Mouse (Mus musculus): ENCODE results near the gene Wnt10a. TPM values are rescaled to one million over a fixed set of nuclear protein-coding genes. Genes with fewer than 3 reads are reported as not detected.

The Wnt10a gene
- polyA plus RNA-seq, 1 experiment: 0.16 TPM

DNA sequence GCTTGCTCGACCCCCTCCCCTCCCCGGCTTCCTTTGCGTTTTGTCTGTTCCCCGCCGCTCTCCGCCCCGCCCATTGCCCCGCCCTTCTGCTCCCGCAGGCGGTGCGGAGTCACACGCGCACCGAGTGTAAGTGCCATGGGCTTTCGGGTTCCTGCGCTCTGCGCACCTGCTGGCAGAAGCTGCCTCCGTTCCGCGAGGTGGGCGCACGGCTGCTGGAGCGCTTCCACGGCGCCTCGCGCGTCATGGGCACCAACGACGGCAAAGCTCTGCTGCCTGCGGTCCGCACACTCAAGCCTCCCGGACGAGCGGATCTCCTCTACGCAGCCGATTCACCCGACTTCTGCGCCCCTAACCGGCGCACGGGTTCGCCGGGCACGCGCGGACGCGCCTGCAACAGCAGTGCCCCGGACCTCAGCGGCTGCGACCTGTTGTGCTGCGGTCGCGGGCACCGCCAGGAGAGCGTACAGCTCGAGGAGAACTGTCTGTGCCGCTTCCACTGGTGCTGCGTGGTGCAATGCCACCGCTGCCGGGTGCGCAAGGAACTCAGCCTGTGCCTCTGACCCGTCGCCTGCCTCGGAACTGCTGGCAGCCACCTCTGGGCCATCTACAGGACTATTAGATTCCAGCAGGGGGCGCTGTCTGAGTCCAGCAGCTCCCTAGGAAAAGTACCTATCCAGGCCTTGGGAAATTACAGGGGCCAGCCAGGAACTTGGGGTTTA lies 7.1 kb upstream of the Wnt10a start:
- no peaks in the 10 kb centered on the region for H3K27me3 ChIP-seq (ENCODE audit: control insufficient read depth, insufficient read depth, low read length)
- H3K4me3 ChIP-seq (ENCODE audit: control insufficient read depth, low read depth, low read length): peak overlapping the region; percentile 47
- H3K4me1 ChIP-seq (ENCODE audit: control insufficient read depth, insufficient read depth, low read length): peaks cover 21% of the 10 kb centered on the region
- H3K36me3 ChIP-seq (ENCODE audit: control insufficient read depth, insufficient read depth, low read length): no peaks in the 10 kb centered on the region
- H3K27ac ChIP-seq (ENCODE audit: control insufficient read depth, insufficient read depth, low read depth, low read length): 0 out of 2 replicates have a peak overlapping the region, but pooled peaks have one; percentile 25
- TF ChIP-seq CTCF (IDR thresholded peaks at IDR 0.05; ENCODE audit: control insufficient read depth, insufficient read depth, insufficient replicate concordance, low read depth, low read length): peak; percentile 53; the same call in 1 of the 2 replicates
- TF ChIP-seq POLR2A (IDR thresholded peaks at IDR 0.05; ENCODE audit: control insufficient read depth, low read depth, low read length): no peak

DNA sequence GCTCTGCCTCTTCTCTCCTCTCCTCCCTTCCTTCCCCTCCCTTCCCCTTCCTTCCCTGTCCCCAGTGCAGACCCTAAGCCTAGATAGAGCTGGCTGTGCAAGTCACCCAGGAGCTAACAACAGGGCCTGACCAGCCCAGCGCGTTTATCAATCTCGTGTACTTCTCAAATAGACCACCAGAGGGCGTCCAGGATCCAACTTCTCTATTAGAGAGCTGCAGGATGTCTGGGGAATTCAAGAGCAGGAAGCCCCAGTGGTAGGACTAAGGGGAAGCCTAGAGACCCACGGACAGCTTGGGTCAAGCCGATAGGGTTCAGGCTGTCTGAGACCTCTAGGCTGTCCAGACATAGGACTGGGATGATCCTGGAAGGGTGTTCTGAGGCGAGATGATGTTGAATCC lies 3.5 kb upstream of the Wnt10a start:
- Histone ChIP-seq H3K27me3 (ENCODE audit: control insufficient read depth, insufficient read depth, low read length) (no peaks in the 10 kb centered on the region), H3K4me1 (ENCODE audit: control insufficient read depth, insufficient read depth, low read length) (peaks cover 22% of the 10 kb centered on the region), H3K36me3 (ENCODE audit: control insufficient read depth, insufficient read depth, low read length) (no peaks in the 10 kb centered on the region), H3K27ac (ENCODE audit: control insufficient read depth, insufficient read depth, low read depth, low read length) (no peak overlapping the region), H3K4me3 (ENCODE audit: control insufficient read depth, low read depth, low read length) (no peak overlapping the region)
- TF ChIP-seq CTCF (IDR thresholded peaks at IDR 0.05; ENCODE audit: control insufficient read depth, insufficient read depth, insufficient replicate concordance, low read depth, low read length): peak; percentile 70
- TF ChIP-seq POLR2A (IDR thresholded peaks at IDR 0.05; ENCODE audit: control insufficient read depth, low read depth, low read length): no peak

DNA sequence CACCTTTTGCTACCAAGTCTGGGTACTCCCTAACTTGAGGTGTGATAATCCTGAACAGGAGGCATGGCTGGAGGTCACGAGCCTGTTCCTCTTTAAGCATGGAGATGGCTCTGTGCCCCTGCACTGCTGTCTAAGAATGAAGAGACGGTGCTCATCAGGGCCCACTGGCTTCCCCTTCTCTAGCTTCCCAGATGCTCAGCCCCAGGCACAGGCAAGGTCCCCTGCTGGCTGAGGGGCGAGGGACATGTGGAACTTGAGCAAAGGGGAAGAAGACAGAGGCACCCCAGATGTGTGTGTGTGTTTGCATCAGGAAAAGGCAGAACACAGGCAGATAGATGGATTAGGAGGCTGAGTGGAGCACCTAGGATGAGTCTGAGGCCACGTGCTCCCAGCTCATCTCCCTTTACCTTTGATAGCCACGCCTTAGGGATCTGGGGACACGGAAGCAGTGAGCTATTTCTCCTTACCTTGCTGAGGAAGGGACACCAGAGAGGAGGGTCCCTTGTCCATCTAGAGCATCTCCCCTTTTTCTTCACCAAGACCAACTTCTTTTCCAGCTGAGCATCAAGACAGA lies 2.6 kb upstream of the Wnt10a start:
- Histone ChIP-seq H3K4me1 (ENCODE audit: control insufficient read depth, insufficient read depth, low read length) (peaks cover 23% of the 10 kb centered on the region), H3K36me3 (ENCODE audit: control insufficient read depth, insufficient read depth, low read length) (no peaks in the 10 kb centered on the region), H3K4me3 (ENCODE audit: control insufficient read depth, low read depth, low read length) (no peak overlapping the region), H3K27ac (ENCODE audit: control insufficient read depth, insufficient read depth, low read depth, low read length) (no peak overlapping the region), H3K27me3 (ENCODE audit: control insufficient read depth, insufficient read depth, low read length) (no peaks in the 10 kb centered on the region)
- no peak for TF ChIP-seq POLR2A (IDR thresholded peaks at IDR 0.05; ENCODE audit: control insufficient read depth, low read depth, low read length)
- TF ChIP-seq CTCF (IDR thresholded peaks at IDR 0.05; ENCODE audit: control insufficient read depth, insufficient read depth, insufficient replicate concordance, low read depth, low read length): no peak

DNA sequence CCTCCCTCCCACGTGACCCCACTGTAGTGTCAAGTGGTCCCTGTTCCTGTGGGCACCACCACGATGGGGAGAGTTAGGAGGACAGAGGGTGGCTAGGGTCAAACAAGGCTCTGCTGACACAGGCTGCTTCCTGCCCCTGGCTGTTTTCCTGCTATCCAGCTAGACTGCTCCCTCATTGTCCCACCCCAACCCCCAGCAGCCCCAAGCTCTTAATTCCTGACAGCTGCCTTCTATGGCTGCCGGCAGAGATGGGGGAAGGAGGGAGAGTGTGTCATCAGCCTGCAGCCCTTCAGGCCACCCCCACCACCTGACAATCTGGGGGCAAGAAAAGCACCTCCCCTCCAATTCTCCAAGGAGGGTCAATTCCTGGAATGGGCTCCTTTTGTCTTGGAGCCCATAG lies 1.2 kb upstream of the Wnt10a start:
- no peak overlapping the region for H3K27ac ChIP-seq (ENCODE audit: control insufficient read depth, insufficient read depth, low read depth, low read length)
- H3K4me3 ChIP-seq (ENCODE audit: control insufficient read depth, low read depth, low read length): no peak overlapping the region
- peaks cover 20% of the 10 kb centered on the region for H3K4me1 ChIP-seq (ENCODE audit: control insufficient read depth, insufficient read depth, low read length)
- H3K36me3 ChIP-seq (ENCODE audit: control insufficient read depth, insufficient read depth, low read length): no peaks in the 10 kb centered on the region
- no peak for TF ChIP-seq POLR2A (IDR thresholded peaks at IDR 0.05; ENCODE audit: control insufficient read depth, low read depth, low read length)
- no peak for TF ChIP-seq CTCF (IDR thresholded peaks at IDR 0.05; ENCODE audit: control insufficient read depth, insufficient read depth, insufficient replicate concordance, low read depth, low read length)
- H3K27me3 ChIP-seq (ENCODE audit: control insufficient read depth, insufficient read depth, low read length): no peaks in the 10 kb centered on the region; the same call in 1 of the 2 replicates

DNA sequence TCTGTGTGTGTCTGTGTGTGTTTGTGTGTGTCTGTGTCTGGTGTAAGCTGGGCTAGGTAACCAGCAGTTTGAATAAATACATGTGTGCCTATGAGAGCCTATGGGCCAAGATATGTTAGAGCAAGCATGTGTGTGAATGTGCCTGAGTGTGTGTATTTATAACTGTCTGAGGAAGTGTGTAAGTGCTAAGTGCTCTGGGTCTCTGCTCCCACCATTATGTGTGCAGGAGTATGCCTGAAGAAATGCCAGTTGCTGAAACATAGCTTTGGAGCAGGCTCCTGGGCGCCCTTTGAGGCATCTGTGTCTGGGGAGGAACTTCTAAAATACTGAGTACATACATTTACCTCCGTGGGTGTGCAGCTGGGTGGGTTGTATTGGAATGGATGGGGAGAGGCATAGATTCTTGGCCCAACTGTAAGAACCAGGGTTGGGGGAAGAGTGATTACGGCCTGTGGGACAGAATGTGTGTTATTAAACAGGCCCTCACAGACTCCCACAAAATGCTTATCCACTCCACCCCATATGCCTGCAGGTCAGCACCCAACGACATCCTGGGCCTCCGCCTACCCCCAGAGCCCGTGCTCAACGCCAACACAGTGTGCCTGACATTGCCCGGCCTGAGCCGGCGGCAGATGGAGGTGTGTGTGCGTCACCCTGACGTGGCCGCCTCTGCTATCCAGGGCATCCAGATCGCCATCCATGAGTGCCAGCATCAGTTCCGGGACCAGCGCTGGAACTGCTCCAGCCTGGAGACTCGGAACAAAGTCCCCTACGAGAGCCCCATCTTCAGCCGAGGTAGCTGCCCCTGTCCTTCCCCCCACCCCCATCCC lies 1.7 kb downstream of the Wnt10a start:
- Histone ChIP-seq H3K4me3 (ENCODE audit: control insufficient read depth, low read depth, low read length) (no peak overlapping the region), H3K27me3 (ENCODE audit: control insufficient read depth, insufficient read depth, low read length) (no peaks in the 10 kb centered on the region; the same call in 1 of the 2 replicates), H3K4me1 (ENCODE audit: control insufficient read depth, insufficient read depth, low read length) (peaks cover 19% of the 10 kb centered on the region), H3K27ac (ENCODE audit: control insufficient read depth, insufficient read depth, low read depth, low read length) (no peak overlapping the region), H3K36me3 (ENCODE audit: control insufficient read depth, insufficient read depth, low read length) (no peaks in the 10 kb centered on the region)
- TF ChIP-seq POLR2A (IDR thresholded peaks at IDR 0.05; ENCODE audit: control insufficient read depth, low read depth, low read length) (no peak), CTCF (IDR thresholded peaks at IDR 0.05; ENCODE audit: control insufficient read depth, insufficient read depth, insufficient replicate concordance, low read depth, low read length) (no peak)

DNA sequence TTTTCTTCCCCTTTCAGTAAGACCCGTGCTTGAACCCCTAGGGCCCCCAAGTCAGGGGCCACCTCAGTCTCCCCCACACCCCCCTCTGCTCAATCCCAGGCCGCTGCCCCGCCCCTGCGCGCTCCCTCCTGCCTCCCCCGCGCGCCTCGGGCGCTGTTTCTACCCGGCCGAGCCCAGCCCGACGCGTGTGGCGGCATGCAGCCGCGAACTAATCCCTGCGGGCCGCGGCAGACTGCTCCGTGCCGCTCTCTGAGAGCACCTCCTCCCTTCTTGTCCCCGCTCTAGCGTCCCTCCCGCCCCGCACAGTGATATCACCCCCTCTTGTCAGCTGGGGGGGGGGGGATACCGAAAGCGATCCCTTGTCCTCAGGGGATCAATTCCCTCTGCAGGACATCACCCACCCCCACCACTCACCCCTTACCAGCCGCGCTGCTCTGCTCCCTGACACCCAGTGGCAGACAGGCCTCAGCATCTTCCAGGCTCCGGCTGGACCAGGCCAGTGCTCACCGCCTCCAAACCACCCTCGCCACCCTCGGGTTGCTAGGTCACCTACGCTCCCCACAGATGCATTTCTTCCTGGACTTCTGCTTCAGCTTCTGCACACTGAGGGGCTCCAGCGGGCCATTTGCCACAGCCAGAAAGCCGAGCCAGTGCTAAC lies 3.3 kb downstream of the Wnt10a start:
- Histone ChIP-seq H3K27me3 (ENCODE audit: control insufficient read depth, insufficient read depth, low read length) (no peaks in the 10 kb centered on the region; the same call in 1 of the 2 replicates), H3K4me1 (ENCODE audit: control insufficient read depth, insufficient read depth, low read length) (peaks cover 19% of the 10 kb centered on the region), H3K4me3 (ENCODE audit: control insufficient read depth, low read depth, low read length) (no peak overlapping the region), H3K27ac (ENCODE audit: control insufficient read depth, insufficient read depth, low read depth, low read length) (no peak overlapping the region), H3K36me3 (ENCODE audit: control insufficient read depth, insufficient read depth, low read length) (no peaks in the 10 kb centered on the region)
- no peak for TF ChIP-seq POLR2A (IDR thresholded peaks at IDR 0.05; ENCODE audit: control insufficient read depth, low read depth, low read length)
- no peak for TF ChIP-seq CTCF (IDR thresholded peaks at IDR 0.05; ENCODE audit: control insufficient read depth, insufficient read depth, insufficient replicate concordance, low read depth, low read length)

Data from testis, adult 2 months (tissue).